Mouse (Mus musculus): ENCODE results near the gene Lcn4. TPM values are rescaled to one million over a fixed set of nuclear protein-coding genes. Genes with fewer than 3 reads are reported as not detected.

The Lcn4 gene
- total and polyA plus RNA-seq, 3 experiments = not detected

DNA sequence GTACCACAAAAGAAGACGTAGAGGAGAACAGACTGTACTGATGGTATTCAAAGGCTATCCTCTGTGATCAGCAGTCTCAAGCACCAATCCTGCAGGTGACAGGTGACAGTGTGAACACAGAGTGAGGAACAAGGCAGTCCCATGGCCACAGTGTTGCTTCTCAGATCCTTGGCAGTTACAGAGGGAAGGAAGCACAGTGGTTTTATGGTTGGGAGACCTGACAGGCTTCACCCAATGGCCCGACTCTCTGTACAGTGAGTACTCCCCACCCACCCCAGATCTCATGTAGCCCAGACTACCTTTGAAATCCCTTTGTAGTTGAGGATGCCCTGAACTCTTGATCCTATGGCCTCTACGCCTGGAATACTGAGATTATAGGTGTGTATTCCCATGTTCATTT is 45.7 kb downstream of the Lcn4 start:
- H3K36me3 ChIP-seq (ENCODE audit: control insufficient read depth, insufficient read depth, low read length) = no peaks in the 10 kb centered on the region
- no peak for DNase-seq
- intact Hi-C loops (cut with DNase I) = no loop called here
- no peak overlapping the region for H3K27ac ChIP-seq
- H3K79me2 ChIP-seq (replicated peaks; ENCODE audit: control insufficient read depth, insufficient read depth, low read length) = no peaks in the 10 kb centered on the region
- no peak overlapping the region for H3K4me3 ChIP-seq
- H3K27me3 ChIP-seq (ENCODE audit: control insufficient read depth, insufficient read depth, low read length) = no peaks in the 10 kb centered on the region
- 74% methylated on average over 3 of the region's 3 CpGs for WGBS
- H3K9ac ChIP-seq (ENCODE audit: low read depth, low read length) = no peak overlapping the region
- H3K4me1 ChIP-seq (ENCODE audit: control insufficient read depth, insufficient read depth, low read length) = peaks cover 5% of the 10 kb centered on the region; the same call in 1 of the 2 replicates
- TF ChIP-seq POLR2A (IDR thresholded peaks at IDR 0.05; ENCODE audit: insufficient read depth, low read depth, low read length) = no peak
- TF ChIP-seq EP300 (IDR thresholded peaks at IDR 0.05; ENCODE audit: insufficient read depth, low read depth, low read length) = no peak
- TF ChIP-seq CTCF (IDR thresholded peaks at IDR 0.05) = no peak

DNA sequence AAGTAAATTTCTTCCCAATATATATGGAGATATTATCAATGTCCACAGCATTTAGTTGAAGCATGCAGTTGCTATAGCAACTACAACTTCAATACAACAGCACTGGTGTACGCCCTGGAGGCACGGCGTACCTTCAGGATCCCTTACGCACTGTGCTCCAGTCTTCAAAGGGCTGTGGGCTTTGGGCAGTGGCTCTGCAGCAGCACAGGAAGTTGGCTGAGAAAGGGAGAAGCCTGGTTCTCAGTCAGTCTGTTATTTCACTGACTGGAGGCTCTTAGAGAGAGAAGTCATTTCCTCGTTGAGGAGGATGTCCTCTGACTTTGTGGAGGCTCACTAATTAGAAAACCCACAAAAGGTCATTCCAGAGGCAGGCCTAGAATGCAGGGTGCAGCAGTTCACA is 48.1 kb downstream of the Lcn4 start:
- intact Hi-C loops (cut with DNase I) = no loop called here
- H3K27me3 ChIP-seq (ENCODE audit: control insufficient read depth, insufficient read depth, low read length) = no peaks in the 10 kb centered on the region
- H3K9ac ChIP-seq (ENCODE audit: low read depth, low read length) = no peak overlapping the region
- H3K4me3 ChIP-seq = no peak overlapping the region
- H3K79me2 ChIP-seq (replicated peaks; ENCODE audit: control insufficient read depth, insufficient read depth, low read length) = no peaks in the 10 kb centered on the region
- H3K36me3 ChIP-seq (ENCODE audit: control insufficient read depth, insufficient read depth, low read length) = no peaks in the 10 kb centered on the region
- H3K4me1 ChIP-seq (ENCODE audit: control insufficient read depth, insufficient read depth, low read length) = peaks cover 3% of the 10 kb centered on the region; the same call in 1 of the 2 replicates
- no peak for TF ChIP-seq CTCF (IDR thresholded peaks at IDR 0.05)
- no peak for TF ChIP-seq EP300 (IDR thresholded peaks at IDR 0.05; ENCODE audit: insufficient read depth, low read depth, low read length)
- TF ChIP-seq POLR2A (IDR thresholded peaks at IDR 0.05; ENCODE audit: insufficient read depth, low read depth, low read length) = no peak
- DNase-seq = no peak
- no peak overlapping the region for H3K27ac ChIP-seq
- 60% methylated on average over 5 of the region's 5 CpGs for WGBS

DNA sequence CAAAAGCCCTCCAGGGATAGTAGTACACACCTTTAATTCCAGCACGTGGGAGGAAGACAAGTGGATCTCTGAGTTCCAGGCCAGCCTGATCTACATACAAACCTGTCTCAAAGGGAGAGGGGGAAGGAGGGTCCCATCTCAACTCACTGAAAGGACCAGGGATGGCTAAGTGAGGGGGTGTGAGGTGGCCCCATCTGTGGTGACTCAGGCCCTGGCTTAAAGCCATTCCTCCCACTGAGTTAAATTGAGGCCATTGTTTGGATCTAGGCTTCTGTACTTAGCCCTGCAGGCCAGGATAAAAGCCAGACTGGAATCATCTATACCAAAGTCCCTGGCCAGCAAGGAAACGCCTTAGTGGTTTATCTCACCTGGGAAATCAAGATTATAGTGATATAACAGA is 49.8 kb downstream of the Lcn4 start:
- H3K27me3 ChIP-seq (ENCODE audit: control insufficient read depth, insufficient read depth, low read length) = no peaks in the 10 kb centered on the region
- DNase-seq = no peak
- no peak overlapping the region for H3K4me3 ChIP-seq
- no peaks in the 10 kb centered on the region for H3K36me3 ChIP-seq (ENCODE audit: control insufficient read depth, insufficient read depth, low read length)
- peaks cover 2% of the 10 kb centered on the region; the same call in 1 of the 2 replicates for H3K4me1 ChIP-seq (ENCODE audit: control insufficient read depth, insufficient read depth, low read length)
- no peak overlapping the region for H3K9ac ChIP-seq (ENCODE audit: low read depth, low read length)
- H3K27ac ChIP-seq = no peak overlapping the region
- intact Hi-C loops (cut with DNase I) = no loop called here
- TF ChIP-seq CTCF (IDR thresholded peaks at IDR 0.05) (no peak), POLR2A (IDR thresholded peaks at IDR 0.05; ENCODE audit: insufficient read depth, low read depth, low read length) (no peak)
- 31% methylated on average over 2 of the region's 2 CpGs for WGBS
- H3K79me2 ChIP-seq (replicated peaks; ENCODE audit: control insufficient read depth, insufficient read depth, low read length) = no peaks in the 10 kb centered on the region

DNA sequence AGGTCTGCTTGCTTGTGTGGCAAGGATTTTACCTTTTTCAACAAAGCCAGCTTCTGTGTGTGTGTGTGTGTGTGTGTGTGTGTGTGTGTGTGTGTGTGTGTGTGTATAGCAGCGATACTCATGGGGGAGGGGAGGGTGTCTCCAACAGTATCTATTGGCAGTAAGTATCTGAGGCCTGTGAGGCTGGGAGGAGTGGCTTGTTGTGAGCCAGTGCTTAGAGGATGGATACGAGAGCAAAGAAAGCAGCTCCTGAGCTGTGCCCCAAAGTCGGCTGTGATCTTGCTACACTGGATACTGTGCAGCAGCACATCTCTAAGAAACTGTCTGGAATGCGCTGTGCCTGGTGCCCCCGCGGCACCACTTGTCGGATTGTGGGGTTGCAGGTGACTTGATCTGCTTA is 53.2 kb downstream of the Lcn4 start:
- Histone ChIP-seq H3K27me3 (ENCODE audit: control insufficient read depth, insufficient read depth, low read length) (no peaks in the 10 kb centered on the region), H3K79me2 (replicated peaks; ENCODE audit: control insufficient read depth, insufficient read depth, low read length) (no peaks in the 10 kb centered on the region), H3K27ac (no peak overlapping the region), H3K9ac (ENCODE audit: low read depth, low read length) (no peak overlapping the region), H3K4me3 (no peak overlapping the region), H3K4me1 (ENCODE audit: control insufficient read depth, insufficient read depth, low read length) (peaks cover 4% of the 10 kb centered on the region), H3K36me3 (ENCODE audit: control insufficient read depth, insufficient read depth, low read length) (no peaks in the 10 kb centered on the region)
- intact Hi-C loops (cut with DNase I) = no loop called here
- TF ChIP-seq EP300 (IDR thresholded peaks at IDR 0.05; ENCODE audit: insufficient read depth, low read depth, low read length) (no peak), CTCF (IDR thresholded peaks at IDR 0.05) (no peak), POLR2A (IDR thresholded peaks at IDR 0.05; ENCODE audit: insufficient read depth, low read depth, low read length) (no peak)
- 56% methylated on average over 7 of the region's 7 CpGs for WGBS
- no peak for DNase-seq

Other genes with a start within 250 kb of the Lcn4 start
- 10 to 100 TPM; 36.3 to 40.4 TPM for gene Sec16a, start 226.1 kb downstream of the Lcn4 start, total RNA-seq (2021)
- gene Sec16a, start 226.1 kb downstream of the Lcn4 start, polyA plus RNA-seq (2012; rRNA removed) = 37.5 and 50.1 TPM in 2 replicates
- gene Notch1, start 154.6 kb downstream of the Lcn4 start, total RNA-seq (2021) = 10 to 100 TPM; 31.6 to 32.4 TPM
- gene Notch1, start 154.6 kb downstream of the Lcn4 start, polyA plus RNA-seq (2012; rRNA removed) = 22.0 and 23.2 TPM in 2 replicates
- 100 to 1,000 TPM; 102 to 111 TPM for gene Egfl7, start 91.3 kb downstream of the Lcn4 start, total RNA-seq (2021)
- 499 and 610 TPM in 2 replicates for gene Egfl7, start 91.3 kb downstream of the Lcn4 start, polyA plus RNA-seq (2012; rRNA removed)
- gene Gm20532, start 84.6 kb downstream of the Lcn4 start, total RNA-seq (2021) = not detected
- gene Gm20532, start 84.6 kb downstream of the Lcn4 start, polyA plus RNA-seq (2012; rRNA removed) = not detected in 2 replicates
- 10 to 100 TPM; 52.8 to 59.2 TPM for gene Agpat2, start 66.9 kb downstream of the Lcn4 start, total RNA-seq (2021)
- gene Agpat2, start 66.9 kb downstream of the Lcn4 start, polyA plus RNA-seq (2012; rRNA removed) = 117 and 142 TPM in 2 replicates
- gene Fam69b, start 42.8 kb downstream of the Lcn4 start, total RNA-seq (2021) = 10 to 100 TPM; 20.0 to 21.1 TPM
- gene Fam69b, start 42.8 kb downstream of the Lcn4 start, polyA plus RNA-seq (2012; rRNA removed) = 45.7 and 47.6 TPM in 2 replicates
- gene Abo, start 193.7 kb upstream of the Lcn4 start, total RNA-seq (2021) = not detected
- not detected in 2 replicates for gene Abo, start 193.7 kb upstream of the Lcn4 start, polyA plus RNA-seq (2012; rRNA removed)
- 10 to 100 TPM; 12.7 to 13.2 TPM for gene Surf6, start 231.6 kb upstream of the Lcn4 start, total RNA-seq (2021)
- gene Surf6, start 231.6 kb upstream of the Lcn4 start, polyA plus RNA-seq (2012; rRNA removed) = 4.4 and 8.7 TPM in 2 replicates
- 10 to 100 TPM; 20.7 to 26.0 TPM for gene Med22, start 239.4 kb upstream of the Lcn4 start, total RNA-seq (2021)
- 26.0 and 37.9 TPM in 2 replicates for gene Med22, start 239.4 kb upstream of the Lcn4 start, polyA plus RNA-seq (2012; rRNA removed)
- gene Rpl7a, start 239.5 kb upstream of the Lcn4 start, total RNA-seq (2021) = 100 to 1,000 TPM; 266 to 312 TPM
- gene Rpl7a, start 239.5 kb upstream of the Lcn4 start, polyA plus RNA-seq (2012; rRNA removed) = 431 and 478 TPM in 2 replicates
- 10 to 100 TPM; 15.2 to 16.8 TPM for gene Surf2, start 245.1 kb upstream of the Lcn4 start, total RNA-seq (2021)
- 21.6 and 22.7 TPM in 2 replicates for gene Surf2, start 245.1 kb upstream of the Lcn4 start, polyA plus RNA-seq (2012; rRNA removed)
- 10 to 100 TPM; 49.7 to 68.0 TPM for gene Surf1, start 245.2 kb upstream of the Lcn4 start, total RNA-seq (2021)
- 49.9 and 51.7 TPM in 2 replicates for gene Surf1, start 245.2 kb upstream of the Lcn4 start, polyA plus RNA-seq (2012; rRNA removed)

Data from heart, adult 2 months (tissue).